Mouse (Mus musculus): ENCODE results near the gene Gm12248.

DNA sequence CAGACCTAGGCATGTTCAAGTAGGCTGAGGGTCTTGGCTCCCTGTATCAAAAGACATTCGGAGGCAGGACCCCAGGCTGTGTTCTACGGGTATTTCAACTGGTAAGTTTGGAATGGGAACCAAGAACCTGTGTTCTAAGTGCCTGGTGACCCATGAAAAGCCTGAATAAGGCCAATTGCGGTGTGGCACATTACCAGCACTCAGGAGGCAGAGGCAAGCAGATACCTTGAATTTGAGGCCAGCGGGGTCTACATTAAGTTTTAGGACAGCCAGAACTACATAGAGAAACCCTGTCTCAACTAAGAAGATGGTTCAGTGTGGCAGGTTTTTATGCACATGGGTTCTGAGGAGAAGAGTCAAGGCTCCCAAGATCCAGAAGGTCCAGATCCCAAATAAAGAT, 27.9 kb downstream of the Gm12248 start:
- no peak for TF ChIP-seq MAX (IDR thresholded peaks at IDR 0.05; ENCODE audit: low read depth)
- no peak for TF ChIP-seq TCF3 (IDR thresholded peaks at IDR 0.05; ENCODE audit: insufficient read length, low read depth)
- no peak for TF ChIP-seq POLR2A (IDR thresholded peaks at IDR 0.05; ENCODE audit: insufficient read length, low read depth)
- TF ChIP-seq POLR2AphosphoS2 (IDR thresholded peaks at IDR 0.05; ENCODE audit: insufficient read length, low read depth) = no peak
- TF ChIP-seq E2F4 (IDR thresholded peaks at IDR 0.05; ENCODE audit: insufficient read depth) = no peak
- no peak for TF ChIP-seq TCF12 (IDR thresholded peaks at IDR 0.05; ENCODE audit: insufficient read depth, poor library complexity, severe bottlenecking)
